Mouse (Mus musculus): ENCODE measurements around the gene Clta. TPM values are rescaled to one million over a fixed set of nuclear protein-coding genes. Genes with fewer than 3 reads are reported as not detected.

Gene Clta
- 273 TPM for polyA plus RNA-seq (2012; fragmentation: generic; extraction: Trizol)

GRCm38 (mm10) chr4:44004126-44004525 lies at the start of gene Clta:
Clta (plus strand) TSS chr4:44004452.
- H3K36me3 ChIP-seq (ENCODE audit: control insufficient read depth, insufficient read depth), result no peaks in the 10 kb centered on the region
- TF ChIP-seq USF1 (IDR thresholded peaks at IDR 0.05; ENCODE audit: low read depth) (no peak), MYOD1 (IDR thresholded peaks at IDR 0.05; ENCODE audit: control insufficient read depth in 1 of 3, insufficient read length in 2 of 3, low read depth in 2 of 3) (no peak), TCF3 (IDR thresholded peaks at IDR 0.05; ENCODE audit: insufficient read length, low read depth) (no peak), REST (IDR thresholded peaks at IDR 0.05; ENCODE audit: insufficient read depth, insufficient read length) (no peak), MYOG (IDR thresholded peaks at IDR 0.05; ENCODE audit: control insufficient read depth in 1 of 3, insufficient read depth in 1 of 3, insufficient read length in 2 of 3, low read depth in 2 of 3) (no peak), CEBPB (IDR thresholded peaks at IDR 0.05; ENCODE audit: insufficient read depth, poor library complexity, severe bottlenecking) (no peak), E2F4 (IDR thresholded peaks at IDR 0.05; ENCODE audit: insufficient read depth) (no peak), SRF (IDR thresholded peaks at IDR 0.05; ENCODE audit: control insufficient read depth, insufficient read length, low read depth) (no peak), TCF12 (IDR thresholded peaks at IDR 0.05; ENCODE audit: insufficient read depth, poor library complexity, severe bottlenecking) (no peak), POLR2A (IDR thresholded peaks at IDR 0.05; ENCODE audit: insufficient read length, low read depth) (no peak), MAX (IDR thresholded peaks at IDR 0.05; ENCODE audit: low read depth) (no peak), POLR2AphosphoS2 (IDR thresholded peaks at IDR 0.05; ENCODE audit: insufficient read length, low read depth) (no peak)
- no peaks in the 10 kb centered on the region for H3K79me2 ChIP-seq (ENCODE audit: control insufficient read depth, insufficient read depth)
- H3K27me3 ChIP-seq (ENCODE audit: control insufficient read depth, insufficient read depth, insufficient read length), result peaks cover 8% of the 10 kb centered on the region
- H3K4me3 ChIP-seq, result no peak within 1 kb of the TSS
- H3ac ChIP-seq (ENCODE audit: control insufficient read depth, insufficient read length), result no peak within 1 kb of the TSS
- no peak within 1 kb of the TSS for H3K4me2 ChIP-seq (ENCODE audit: low read depth)

GRCm38 (mm10) chr4:43957292-43957845 lies 46.9 kb upstream of the Clta start, which contains the start of gene Glipr2:
Glipr2 (plus strand) TSS chr4:43957401.
- Histone ChIP-seq H3ac (ENCODE audit: control insufficient read depth, insufficient read length) (peak within 1 kb of the TSS; percentile 30), H3K4me3 (peak within 1 kb of the TSS; percentile 96)
- TF ChIP-seq REST (IDR thresholded peaks at IDR 0.05; ENCODE audit: insufficient read depth, insufficient read length) (no peak), SRF (IDR thresholded peaks at IDR 0.05; ENCODE audit: control insufficient read depth, insufficient read length, low read depth) (peak; percentile 98), POLR2AphosphoS2 (IDR thresholded peaks at IDR 0.05; ENCODE audit: insufficient read length, low read depth) (peak; percentile 95), TCF12 (IDR thresholded peaks at IDR 0.05; ENCODE audit: insufficient read depth, poor library complexity, severe bottlenecking) (no peak), CEBPB (IDR thresholded peaks at IDR 0.05; ENCODE audit: insufficient read depth, poor library complexity, severe bottlenecking) (no peak), TCF3 (IDR thresholded peaks at IDR 0.05; ENCODE audit: insufficient read length, low read depth) (no peak), MYOD1 (IDR thresholded peaks at IDR 0.05; ENCODE audit: control insufficient read depth in 1 of 3, insufficient read length in 2 of 3, low read depth in 2 of 3) (peak in 2 of 3 experiments; percentile 64 to 82), POLR2A (IDR thresholded peaks at IDR 0.05; ENCODE audit: insufficient read length, low read depth) (peak; percentile 91), MYOG (IDR thresholded peaks at IDR 0.05; ENCODE audit: control insufficient read depth in 1 of 3, insufficient read depth in 1 of 3, insufficient read length in 2 of 3, low read depth in 2 of 3) (peak in 2 of 3 experiments; percentile 75 to 80), MAX (IDR thresholded peaks at IDR 0.05; ENCODE audit: low read depth) (no peak), E2F4 (IDR thresholded peaks at IDR 0.05; ENCODE audit: insufficient read depth) (no peak), USF1 (IDR thresholded peaks at IDR 0.05; ENCODE audit: low read depth) (no peak)

GRCm38 (mm10) chr4:43957846-43958461 lies 46.3 kb upstream of the Clta start:
- Histone ChIP-seq H3K27me3 (ENCODE audit: control insufficient read depth, insufficient read depth, insufficient read length) (no peaks in the 10 kb centered on the region), H3K36me3 (ENCODE audit: control insufficient read depth, insufficient read depth) (no peaks in the 10 kb centered on the region), H3K4me2 (ENCODE audit: low read depth) (peak overlapping the region; percentile 78), H3K4me3 (peak overlapping the region; percentile 96), H3ac (ENCODE audit: control insufficient read depth, insufficient read length) (peak overlapping the region; percentile 30), H3K79me2 (ENCODE audit: control insufficient read depth, insufficient read depth) (peaks cover 49% of the 10 kb centered on the region)
- TF ChIP-seq MYOG (IDR thresholded peaks at IDR 0.05; ENCODE audit: control insufficient read depth in 1 of 3, insufficient read depth in 1 of 3, insufficient read length in 2 of 3, low read depth in 2 of 3) (no peak), CEBPB (IDR thresholded peaks at IDR 0.05; ENCODE audit: insufficient read depth, poor library complexity, severe bottlenecking) (peak; percentile 77)

More at GRCm38 (mm10) chr4:43957292-43957845, 46.9 kb upstream of the Clta start, which contains the start of gene Glipr2:
- Histone ChIP-seq H3K36me3 (ENCODE audit: control insufficient read depth, insufficient read depth) (no peaks in the 10 kb centered on the region), H3K27me3 (ENCODE audit: control insufficient read depth, insufficient read depth, insufficient read length) (no peaks in the 10 kb centered on the region), H3K79me2 (ENCODE audit: control insufficient read depth, insufficient read depth) (peaks cover 43% of the 10 kb centered on the region), H3K4me2 (ENCODE audit: low read depth) (peak within 1 kb of the TSS; percentile 78)

- Histone ChIP-seq H3K4me2 (ENCODE audit: low read depth) (peak overlapping the region; percentile 78), H3K79me2 (ENCODE audit: control insufficient read depth, insufficient read depth) (peaks cover 65% of the 10 kb centered on the region), H3ac (ENCODE audit: control insufficient read depth, insufficient read length) (no peak overlapping the region), H3K27me3 (ENCODE audit: control insufficient read depth, insufficient read depth, insufficient read length) (no peaks in the 10 kb centered on the region), H3K4me3 (peak overlapping the region; percentile 96), H3K36me3 (ENCODE audit: control insufficient read depth, insufficient read depth) (no peaks in the 10 kb centered on the region)
- no peak for TF ChIP-seq POLR2AphosphoS2 (IDR thresholded peaks at IDR 0.05; ENCODE audit: insufficient read length, low read depth)
- no peak for TF ChIP-seq CEBPB (IDR thresholded peaks at IDR 0.05; ENCODE audit: insufficient read depth, poor library complexity, severe bottlenecking)
- TF ChIP-seq MAX (IDR thresholded peaks at IDR 0.05; ENCODE audit: low read depth), result no peak
- no peak for TF ChIP-seq MYOD1 (IDR thresholded peaks at IDR 0.05; ENCODE audit: control insufficient read depth in 1 of 3, insufficient read length in 2 of 3, low read depth in 2 of 3)
- no peak for TF ChIP-seq SRF (IDR thresholded peaks at IDR 0.05; ENCODE audit: control insufficient read depth, insufficient read length, low read depth)
- no peak for TF ChIP-seq TCF12 (IDR thresholded peaks at IDR 0.05; ENCODE audit: insufficient read depth, poor library complexity, severe bottlenecking)
These were observed 44.6 kb upstream of the Clta start for GRCm38 (mm10) chr4:43959523-43960179.
